Mouse (Mus musculus) heart, adult 9 months (tissue): Measurements from ENCODE around the gene Bbs2.
"Not testable (repeated sequence)": the region's sequence is repeated elsewhere in the genome, so short reads cannot be mapped to it uniquely, and the experiment has no call there.

Experiments
- DNase-seq, 2 experiments: peaks; one replicate each; pipeline ENCODE4 v3.0.0; 2022; ENCODE audit warnings: low spot score in 2 of 2

The Bbs2 gene

GRCm38 (mm10) chr8:94098996-94099395 is 268 bp upstream of the Bbs2 start:
- DNase-seq, result no peak

- DNase-seq, result no peak
These were observed 4.4 kb downstream of the Bbs2 start for GRCm38 (mm10) chr8:94094281-94094680.

GRCm38 (mm10) chr8:94092848-94093247 is 5.9 kb downstream of the Bbs2 start:
- DNase-seq, result no peak

GRCm38 (mm10) chr8:94089715-94090114 is 9.0 kb downstream of the Bbs2 start:
- no peak for DNase-seq

- no peak for DNase-seq
These were observed 10.8 kb downstream of the Bbs2 start for GRCm38 (mm10) chr8:94087964-94088363.

GRCm38 (mm10) chr8:94076461-94077192 is 22.1 kb downstream of the Bbs2 start:
- no peak for DNase-seq

- no peak for DNase-seq
These were observed 29.9 kb downstream of the Bbs2 start for GRCm38 (mm10) chr8:94068793-94069192.

- no peak for DNase-seq
These were observed 32.4 kb downstream of the Bbs2 start for GRCm38 (mm10) chr8:94066121-94066863.

GRCm38 (mm10) chr8:94057157-94057854 is 41.4 kb downstream of the Bbs2 start:
- peak in 1 of 2 experiments; percentile 37 for DNase-seq

- DNase-seq, result no peak
These were observed 46.0 kb downstream of the Bbs2 start for GRCm38 (mm10) chr8:94052696-94053095.

GRCm38 (mm10) chr8:94047845-94048244 is 50.9 kb downstream of the Bbs2 start:
- DNase-seq, result no peak

- no peak for DNase-seq
These were observed 60.9 kb downstream of the Bbs2 start for GRCm38 (mm10) chr8:94037806-94038205.

- peak; percentile 97 to 98 for DNase-seq
These were observed 61.7 kb downstream of the Bbs2 start, which contains the start of the genes Nudt21 and Ogfod1 for GRCm38 (mm10) chr8:94036944-94037524. TSS of gene Nudt21 (minus strand) at chr8:94037031. TSS of gene Ogfod1 (plus strand) at chr8:94037198.

- not testable (repeated sequence) for DNase-seq
These were observed 62.2 kb downstream of the Bbs2 start for GRCm38 (mm10) chr8:94036541-94036940.

- DNase-seq, result no peak
These were observed 63.5 kb downstream of the Bbs2 start for GRCm38 (mm10) chr8:94035200-94035599.

GRCm38 (mm10) chr8:94033601-94034000 is 65.1 kb downstream of the Bbs2 start:
- no peak for DNase-seq

GRCm38 (mm10) chr8:94029701-94030100 is 69.0 kb downstream of the Bbs2 start:
- DNase-seq, result no peak

- no peak for DNase-seq
These were observed 74.8 kb downstream of the Bbs2 start for GRCm38 (mm10) chr8:94023916-94024315.
